Mouse (Mus musculus) midbrain, embryonic 11.5 days (tissue): ENCODE measurements around the gene Il5ra. TPM values are rescaled to one million over a fixed set of nuclear protein-coding genes. Genes with fewer than 3 reads are reported as not detected.

Experiments
- ATAC-seq: fragments of 200-750 bp; cut with Nextera tagmentation; 2 replicates; pipeline ENCODE4 v1.8.0; 2017; ENCODE audit warnings: moderate TSS enrichment, moderate library complexity; ENCODE audit not compliant: low FRiP score
- DNase-seq: peaks from one replicate; pipeline ENCODE4 v3.0.0; 2015; ENCODE audit warnings: low spot score; ENCODE audit errors: missing footprints
- H3K27ac ChIP-seq: fragments of 300-500 bp; sonication (generic); 2 replicates; pipeline ENCODE4 v1.5.1; 2014; ENCODE audit warnings: low read depth, low read length
- H3K27me3 ChIP-seq: fragments of 300-500 bp; sonication (generic); 2 replicates; pipeline ENCODE4 v1.6.1; 2014; ENCODE audit warnings: mild to moderate bottlenecking, low read length, moderate library complexity, mixed read lengths; ENCODE audit not compliant: control insufficient read depth, insufficient read depth
- H3K36me3 ChIP-seq: fragments of 300-500 bp; sonication (generic); 2 replicates; pipeline ENCODE4 v1.6.1; 2014; ENCODE audit warnings: mild to moderate bottlenecking, low read length, moderate library complexity, mixed read lengths; ENCODE audit not compliant: control insufficient read depth, insufficient read depth
- H3K4me1 ChIP-seq: fragments of 300-500 bp; sonication (generic); 2 replicates; pipeline ENCODE4 v1.6.1; 2014; ENCODE audit warnings: low read length; ENCODE audit not compliant: control insufficient read depth, insufficient read depth
- H3K4me2 ChIP-seq: fragments of 300-500 bp; sonication (generic); 2 replicates; pipeline ENCODE4 v1.6.1; 2014; ENCODE audit warnings: mild to moderate bottlenecking, moderate library complexity
- H3K4me3 ChIP-seq: fragments of 300-500 bp; sonication (generic); 2 replicates; pipeline ENCODE4 v1.5.1; 2014; ENCODE audit warnings: low read depth, low read length
- H3K9ac ChIP-seq: fragments of 300-500 bp; sonication (generic); 2 replicates; pipeline ENCODE4 v1.6.1; 2014; ENCODE audit warnings: low read length
- H3K9me3 ChIP-seq: fragments of 300-500 bp; sonication (generic); 2 replicates; pipeline ENCODE4 v1.6.1; 2016; ENCODE audit warnings: low read length; ENCODE audit not compliant: control insufficient read depth
- WGBS: fragments of 180-500 bp; shearing (Covaris S2); extraction: QIAGEN DNeasy Blood & Tissue Kit; methylation state at CpG from one replicate; pipeline ENCODE4 v1.1.7; 2014; 5-methylcytosine and 5-hydroxymethylcytosine counted together
- polyA plus RNA-seq: library from polyadenylated mRNA; unstranded; fragments of >200 nt; fragmentation: Nextera tagmentation; extraction: Ambion mirVana; gene quantifications from 2 replicates; pipeline ENCODE4 v1.2.1, GENCODE M21; 2014

The Il5ra gene
- polyA plus RNA-seq, 1 experiment from 2014 or later = not detected

GRCm38 (mm10) chr6:106768640-106769289 lies 19.9 kb upstream of the Il5ra start, which contains the start of gene Trnt1:
Gene Trnt1 (plus strand): TSS chr6:106769120.
- no peak within 1 kb of the TSS for H3K27ac ChIP-seq

GRCm38 (mm10) chr6:106766774-106767173 lies 17.9 kb upstream of the Il5ra start:
- no peak overlapping the region for H3K4me2 ChIP-seq
- no peaks in the 10 kb centered on the region for H3K9me3 ChIP-seq
- ATAC-seq = no peak
- peaks cover 7% of the 10 kb centered on the region; the same call in 1 of the 2 replicates for H3K4me1 ChIP-seq
- H3K27me3 ChIP-seq = no peaks in the 10 kb centered on the region
- no peaks in the 10 kb centered on the region for H3K36me3 ChIP-seq
- H3K27ac ChIP-seq = no peak overlapping the region
- WGBS = 76% methylated on average over 4 of the region's 4 CpGs
- no peak overlapping the region for H3K9ac ChIP-seq
- H3K4me3 ChIP-seq = no peak overlapping the region
- no peak for DNase-seq

More at GRCm38 (mm10) chr6:106768640-106769289, 19.9 kb upstream of the Il5ra start, which contains the start of gene Trnt1:
- Histone ChIP-seq H3K9me3 (no peaks in the 10 kb centered on the region), H3K4me1 (peaks cover 7% of the 10 kb centered on the region; the same call in 1 of the 2 replicates), H3K27me3 (no peaks in the 10 kb centered on the region), H3K4me2 (peak within 1 kb of the TSS; percentile 90), H3K36me3 (peaks cover 2% of the 10 kb centered on the region; the same call in 1 of the 2 replicates), H3K9ac (peak within 1 kb of the TSS; percentile 74), H3K4me3 (peak within 1 kb of the TSS; percentile 79)
- 10% methylated on average over 35 of the region's 35 CpGs for WGBS
- ATAC-seq (peak; percentile 100), DNase-seq (peak; percentile 100)

- Histone ChIP-seq H3K9ac (no peak overlapping the region), H3K4me2 (no peak overlapping the region), H3K9me3 (no peaks in the 10 kb centered on the region), H3K27me3 (no peaks in the 10 kb centered on the region), H3K4me3 (no peak overlapping the region), H3K36me3 (no peaks in the 10 kb centered on the region), H3K4me1 (peaks cover 7% of the 10 kb centered on the region; the same call in 1 of the 2 replicates), H3K27ac (no peak overlapping the region)
- ATAC-seq (no peak), DNase-seq (no peak)
- 80% methylated on average over 1 of the region's 1 CpGs for WGBS
Observed at GRCm38 (mm10) chr6:106765892-106766291, 17.1 kb upstream of the Il5ra start.

- no peak overlapping the region for H3K4me2 ChIP-seq
- 80% methylated on average over 1 of the region's 1 CpGs for WGBS
- H3K36me3 ChIP-seq = no peaks in the 10 kb centered on the region
- no peak overlapping the region for H3K4me3 ChIP-seq
- DNase-seq (no peak), ATAC-seq (no peak)
- no peaks in the 10 kb centered on the region for H3K27me3 ChIP-seq
- H3K4me1 ChIP-seq = no peaks in the 10 kb centered on the region
- no peaks in the 10 kb centered on the region for H3K9me3 ChIP-seq
- H3K27ac ChIP-seq = no peak overlapping the region
- H3K9ac ChIP-seq = no peak overlapping the region
Observed at GRCm38 (mm10) chr6:106761486-106761885, 12.6 kb upstream of the Il5ra start.

GRCm38 (mm10) chr6:106760473-106761218 lies 11.8 kb upstream of the Il5ra start:
- Histone ChIP-seq H3K27me3 (no peaks in the 10 kb centered on the region), H3K4me2 (no peak overlapping the region), H3K27ac (no peak overlapping the region), H3K36me3 (no peaks in the 10 kb centered on the region), H3K4me3 (no peak overlapping the region), H3K4me1 (no peaks in the 10 kb centered on the region), H3K9ac (no peak overlapping the region), H3K9me3 (no peaks in the 10 kb centered on the region)
- no peak for DNase-seq
- no peak for ATAC-seq
- WGBS = 85% methylated on average over 3 of the region's 3 CpGs

GRCm38 (mm10) chr6:106758299-106758698 lies 9.5 kb upstream of the Il5ra start:
- H3K4me3 ChIP-seq = no peak overlapping the region
- no peaks in the 10 kb centered on the region for H3K36me3 ChIP-seq
- no peaks in the 10 kb centered on the region for H3K27me3 ChIP-seq
- H3K27ac ChIP-seq = no peak overlapping the region
- no peaks in the 10 kb centered on the region for H3K4me1 ChIP-seq
- ATAC-seq = no peak
- DNase-seq = no peak
- whole genome bisulfite sequencing = 86% methylated on average over 3 of the region's 3 CpGs
- H3K9me3 ChIP-seq = no peaks in the 10 kb centered on the region
- no peak overlapping the region for H3K4me2 ChIP-seq
- no peak overlapping the region for H3K9ac ChIP-seq

GRCm38 (mm10) chr6:106750291-106750690 lies 1.5 kb upstream of the Il5ra start:
- WGBS = 90% methylated on average over 7 of the region's 7 CpGs
- Histone ChIP-seq H3K4me3 (no peak overlapping the region), H3K9me3 (no peaks in the 10 kb centered on the region), H3K27me3 (no peaks in the 10 kb centered on the region), H3K27ac (no peak overlapping the region), H3K36me3 (no peaks in the 10 kb centered on the region), H3K4me2 (no peak overlapping the region), H3K4me1 (no peaks in the 10 kb centered on the region), H3K9ac (no peak overlapping the region)
- ATAC-seq (no peak), DNase-seq (no peak)

- H3K9me3 ChIP-seq = no peaks in the 10 kb centered on the region
- H3K4me1 ChIP-seq = no peaks in the 10 kb centered on the region
- H3K36me3 ChIP-seq = no peaks in the 10 kb centered on the region
- DNase-seq = no peak
- H3K4me2 ChIP-seq = no peak overlapping the region
- no peak for ATAC-seq
- WGBS = 80% methylated on average over 3 of the region's 3 CpGs
- no peak overlapping the region for H3K27ac ChIP-seq
- H3K9ac ChIP-seq = no peak overlapping the region
- no peak overlapping the region for H3K4me3 ChIP-seq
- no peaks in the 10 kb centered on the region for H3K27me3 ChIP-seq
Observed at GRCm38 (mm10) chr6:106747804-106748203, 1.0 kb downstream of the Il5ra start.

GRCm38 (mm10) chr6:106747251-106747650 lies 1.6 kb downstream of the Il5ra start:
- Histone ChIP-seq H3K9ac (no peak overlapping the region), H3K36me3 (no peaks in the 10 kb centered on the region), H3K27me3 (no peaks in the 10 kb centered on the region), H3K4me1 (no peaks in the 10 kb centered on the region), H3K4me2 (no peak overlapping the region), H3K4me3 (no peak overlapping the region), H3K9me3 (no peaks in the 10 kb centered on the region), H3K27ac (no peak overlapping the region)
- WGBS = 98% methylated on average over 5 of the region's 5 CpGs
- no peak for ATAC-seq
- no peak for DNase-seq
